Mouse (Mus musculus): Measurements from ENCODE around the gene Gfi1b.

DNA sequence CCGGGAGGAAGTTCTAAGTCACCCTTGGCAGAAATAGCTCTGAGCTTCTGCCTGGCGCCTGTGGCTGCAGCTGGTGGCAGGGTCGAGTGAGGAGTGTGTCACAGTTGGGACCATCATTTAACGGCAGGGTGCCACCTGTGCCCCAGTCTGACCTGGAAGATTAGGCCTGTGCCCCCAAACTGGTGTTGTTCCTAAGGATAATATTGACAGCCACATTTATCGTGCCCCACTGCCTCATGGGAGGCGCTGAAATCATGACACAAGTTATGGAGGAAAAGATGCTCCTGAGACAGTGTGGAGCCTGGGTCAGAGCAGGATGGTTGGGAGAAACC lies 22.2 kb downstream of the Gfi1b start:
- TF ChIP-seq POLR2A (IDR thresholded peaks at IDR 0.05; ENCODE audit: borderline replicate concordance, extremely low read depth, low read depth, low read length) (no peak), CTCF (IDR thresholded peaks at IDR 0.05; ENCODE audit: insufficient read depth, low read length) (no peak)
